Mouse (Mus musculus) CH12.LX (cell line): Measurements from ENCODE around the gene Styx.

Experiments
- BHLHE40 ChIP-seq: IDR thresholded peaks from 2 replicates; pipeline ENCODE4 v1.6.1; 2011; ENCODE audit warnings: mild to moderate bottlenecking, low read depth, low read length, improper control_type of control experiment
- CTCF ChIP-seq, 2 experiments: IDR thresholded peaks in 1 of 2; conservative IDR thresholded peaks in 1 of 2; 2 replicates each; pipeline ENCODE4 v1.5.1; 2011 to 2012; ENCODE audit warnings: low read depth in 2 of 2, low read length in 2 of 2, improper control_type of control experiment in 1 of 2, inconsistent platforms in 1 of 2, mild to moderate bottlenecking in 1 of 2, moderate library complexity in 1 of 2
- E2F4 ChIP-seq: IDR thresholded peaks from 2 replicates; pipeline ENCODE4 v1.6.1; 2011; ENCODE audit warnings: low read depth, low read length, improper control_type of control experiment; ENCODE audit not compliant: insufficient replicate concordance
- EP300 ChIP-seq: IDR thresholded peaks from 2 replicates; pipeline ENCODE4 v1.6.1; 2011; ENCODE audit warnings: low read length, improper control_type of control experiment
- ETS1 ChIP-seq: conservative IDR thresholded peaks from 2 replicates; pipeline ENCODE4 v1.6.1; 2012; ENCODE audit warnings: low read depth, mild to moderate bottlenecking, inconsistent platforms, low read length, improper control_type of control experiment, moderate library complexity
- GABPA ChIP-seq: IDR thresholded peaks from 2 replicates; pipeline ENCODE4 v1.6.1; 2012; ENCODE audit warnings: low read depth, low read length, improper control_type of control experiment, inconsistent platforms; ENCODE audit not compliant: insufficient replicate concordance
- JUND ChIP-seq: conservative IDR thresholded peaks from 2 replicates; pipeline ENCODE4 v1.6.1; 2011; ENCODE audit warnings: low read depth, low read length, improper control_type of control experiment
- MAX ChIP-seq: IDR thresholded peaks from 2 replicates; pipeline ENCODE4 v1.6.1; 2011; ENCODE audit warnings: low read length, improper control_type of control experiment
- MYC ChIP-seq: IDR thresholded peaks from 2 replicates; pipeline ENCODE4 v1.6.1; 2011; ENCODE audit warnings: low read depth, mild to moderate bottlenecking, improper control_type of control experiment, low read length
- NELFE ChIP-seq: IDR thresholded peaks from 2 replicates; pipeline ENCODE4 v1.6.1; 2011; ENCODE audit warnings: low read depth, low read length, improper control_type of control experiment
- POLR2A ChIP-seq: IDR thresholded peaks from 2 replicates; pipeline ENCODE4 v1.6.1; 2011; ENCODE audit warnings: low read depth, mild to moderate bottlenecking, improper control_type of control experiment, low read length
- TCF12 ChIP-seq: IDR thresholded peaks from 2 replicates; pipeline ENCODE4 v1.6.1; 2014; ENCODE audit warnings: low read depth, mild to moderate bottlenecking, inconsistent platforms, low read length, improper control_type of control experiment
- UBTF ChIP-seq: IDR thresholded peaks from 2 replicates; pipeline ENCODE4 v1.6.1; 2012; ENCODE audit warnings: low read depth, mild to moderate bottlenecking, inconsistent platforms, low read length, improper control_type of control experiment, moderate library complexity

GRCm38 (mm10) chr14:45462875-45463475 lies 112.1 kb downstream of the Styx start:
- no peak for TF ChIP-seq POLR2A
- TF ChIP-seq NELFE, result no peak
- TF ChIP-seq EP300, result no peak
- TF ChIP-seq E2F4, result no peak
- no peak for TF ChIP-seq CTCF (conservative IDR thresholded peaks at IDR 0.05 in 1 of 2, IDR thresholded peaks at IDR 0.05 in 1 of 2; ENCODE audit: low read depth in 2 of 2, low read length in 2 of 2)
- no peak for TF ChIP-seq GABPA
- no peak for TF ChIP-seq MYC
- no peak for TF ChIP-seq UBTF
- TF ChIP-seq TCF12, result no peak
- TF ChIP-seq JUND, result no peak
- no peak for TF ChIP-seq ETS1
- no peak for TF ChIP-seq MAX
- TF ChIP-seq BHLHE40, result no peak
